Mouse (Mus musculus): ENCODE results near the gene Thyn1.

Gene Thyn1

DNA sequence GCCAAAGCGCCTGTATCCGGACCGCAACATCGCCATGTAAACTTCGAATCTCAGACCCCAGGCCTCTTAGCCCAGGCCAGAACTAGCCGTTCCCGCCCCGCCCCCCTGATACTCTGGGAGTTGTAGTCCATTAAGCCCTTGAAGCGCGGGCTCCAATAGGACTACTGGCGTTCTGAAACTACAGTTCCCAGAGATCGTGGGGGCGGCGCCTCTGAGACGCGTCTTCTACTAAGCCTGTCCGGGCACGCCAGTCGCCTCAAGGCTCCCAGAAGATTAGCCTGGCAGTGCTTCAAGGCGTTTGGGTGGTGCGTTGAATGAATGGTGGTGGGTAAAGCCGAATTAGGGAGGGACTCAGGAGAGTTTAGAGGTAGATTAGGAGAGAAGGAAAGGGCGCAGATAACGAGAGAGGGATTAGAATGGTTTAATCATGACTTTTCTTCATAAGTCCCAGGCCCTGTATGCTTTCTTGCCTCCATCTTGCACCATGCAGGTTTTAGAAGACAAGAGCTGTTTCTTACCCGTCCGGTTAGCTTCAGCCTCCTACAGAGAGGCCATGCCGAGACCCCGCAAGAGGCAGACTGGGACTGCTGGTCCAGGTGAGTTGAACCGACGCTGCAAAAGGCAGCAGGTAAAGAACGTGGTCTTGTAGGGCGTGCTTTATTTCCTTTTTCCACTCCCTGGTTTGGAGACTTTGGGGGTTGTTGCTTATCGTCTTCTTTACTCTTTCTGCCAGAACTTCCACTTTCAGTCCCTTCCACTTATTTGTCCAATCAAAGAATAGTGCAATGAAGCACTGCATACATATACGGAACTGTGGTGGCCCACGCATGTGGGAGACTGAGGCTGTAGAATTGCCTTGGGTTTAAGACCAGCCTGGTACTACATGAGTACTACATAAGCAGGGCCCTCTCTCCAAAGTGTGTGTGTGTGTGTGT is at the start of gene Thyn1, which contains the start of gene Acad8:
TSS of gene Thyn1 (plus strand) at position 250 of the 935 bp plus-strand sequence.
TSS of gene Acad8 (minus strand) at position 106 of the 935 bp plus-strand sequence.
- DNase-seq = peak; percentile 96

DNA sequence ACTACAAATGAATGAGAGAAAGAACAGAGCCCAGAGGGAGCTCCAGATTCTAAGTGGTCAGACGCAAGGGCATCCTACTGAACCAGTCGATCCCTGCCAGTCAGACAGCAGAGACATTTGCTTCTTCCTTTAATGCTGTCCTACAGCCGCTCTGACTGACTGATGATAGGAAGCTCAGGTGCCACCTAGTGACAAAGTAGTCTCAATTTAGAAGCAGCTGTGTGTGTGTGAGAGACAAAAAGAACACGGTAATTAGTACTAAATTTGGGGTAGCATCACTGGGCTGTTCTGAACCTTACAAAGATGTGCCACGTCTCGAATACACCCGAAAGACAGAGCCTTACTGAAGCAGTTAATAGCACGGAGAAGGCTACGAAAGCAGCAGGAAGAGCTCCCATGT is 21.8 kb upstream of the Thyn1 start:
- DNase-seq = no peak

DNA sequence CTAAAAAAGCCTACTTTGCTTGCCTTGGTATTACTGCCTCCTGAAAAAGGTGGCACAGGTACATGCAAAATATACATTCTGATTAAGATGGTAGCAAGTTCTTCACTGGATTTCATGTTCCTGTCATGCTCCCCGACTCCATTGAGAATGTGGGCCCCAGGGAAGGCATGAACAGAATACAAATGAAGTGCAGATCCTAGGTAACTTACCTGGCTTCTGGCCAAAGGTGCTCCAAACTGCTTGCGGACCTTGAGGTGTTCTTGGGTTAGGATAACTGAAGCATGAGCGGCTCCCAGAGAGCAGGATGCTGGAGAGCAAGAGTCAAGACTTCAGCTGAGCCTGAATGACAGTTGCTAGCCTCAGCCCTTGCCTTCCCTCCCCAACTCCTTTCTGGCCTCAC is 20.7 kb upstream of the Thyn1 start:
- peak; percentile 33 for DNase-seq

DNA sequence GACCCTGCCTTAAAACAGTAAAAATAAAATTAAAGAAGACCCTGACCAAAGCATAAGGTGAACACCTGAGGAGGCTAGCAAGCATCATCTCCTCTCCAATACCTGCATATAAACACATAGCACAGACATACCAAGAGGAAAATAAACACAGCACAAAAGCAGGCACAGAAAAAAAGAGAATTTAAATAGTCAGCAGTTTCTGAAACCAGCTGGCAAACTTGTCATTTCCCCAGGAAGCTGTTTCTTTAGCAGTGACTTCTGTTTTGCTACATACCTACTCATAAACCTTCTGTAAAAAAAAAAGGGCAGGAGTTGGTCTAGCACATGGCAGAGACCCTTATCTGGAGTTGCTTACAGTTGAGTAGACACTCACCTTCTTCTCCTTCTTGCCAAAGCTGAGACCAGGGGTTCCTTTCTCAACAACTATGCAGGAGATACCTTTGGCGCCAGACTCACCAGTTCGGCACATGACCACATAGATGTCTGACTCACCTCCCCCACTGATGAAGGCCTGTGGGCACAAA is 14.4 kb upstream of the Thyn1 start:
- no peak for DNase-seq

DNA sequence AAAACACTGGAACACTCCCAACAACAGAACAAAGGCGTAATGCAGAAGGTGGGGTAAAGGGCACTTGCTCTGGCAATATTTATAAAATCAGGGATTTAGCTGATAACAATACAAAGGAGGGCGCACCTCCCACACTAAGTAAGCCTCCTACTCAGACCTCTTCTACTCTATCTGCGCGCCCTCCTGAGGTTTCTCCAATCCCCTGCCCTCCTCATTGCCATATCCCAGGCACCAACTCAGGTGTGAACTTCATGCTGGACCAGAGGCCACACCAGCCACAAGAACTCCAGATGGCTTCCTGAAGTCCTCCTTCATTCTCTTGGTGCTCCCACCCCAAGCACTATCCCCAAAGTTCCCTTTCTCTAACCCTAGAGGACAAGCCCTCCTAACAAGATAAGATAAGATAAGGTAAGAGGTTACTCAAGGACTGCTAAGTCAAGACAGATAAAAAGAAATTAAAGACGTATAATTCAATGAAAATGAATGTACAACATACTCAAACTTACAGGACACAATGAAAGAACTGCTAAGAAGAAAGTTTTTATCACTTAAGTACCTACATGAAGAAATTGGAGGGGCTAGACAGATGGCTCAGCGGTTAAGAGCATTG is 13.7 kb upstream of the Thyn1 start:
- DNase-seq = no peak

DNA sequence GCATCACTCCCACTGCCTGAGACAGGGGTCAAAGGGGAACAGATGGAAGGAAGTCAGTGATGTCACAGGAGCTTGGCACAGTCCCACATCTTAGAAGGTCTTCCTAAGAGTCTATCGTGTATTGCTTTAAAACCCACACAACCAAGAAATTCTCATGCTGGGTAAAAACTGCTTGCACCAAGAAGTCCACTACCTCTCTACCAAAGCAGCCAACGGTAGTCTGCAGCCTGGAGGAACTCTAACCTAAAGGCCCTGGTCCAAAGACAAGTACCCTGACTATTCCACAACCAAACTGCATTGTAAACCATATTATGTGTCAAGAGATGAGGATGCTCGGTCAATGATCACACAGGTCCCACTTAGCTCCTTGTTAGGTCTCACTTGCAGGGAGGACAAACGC is 9.3 kb upstream of the Thyn1 start:
- no peak for DNase-seq

DNA sequence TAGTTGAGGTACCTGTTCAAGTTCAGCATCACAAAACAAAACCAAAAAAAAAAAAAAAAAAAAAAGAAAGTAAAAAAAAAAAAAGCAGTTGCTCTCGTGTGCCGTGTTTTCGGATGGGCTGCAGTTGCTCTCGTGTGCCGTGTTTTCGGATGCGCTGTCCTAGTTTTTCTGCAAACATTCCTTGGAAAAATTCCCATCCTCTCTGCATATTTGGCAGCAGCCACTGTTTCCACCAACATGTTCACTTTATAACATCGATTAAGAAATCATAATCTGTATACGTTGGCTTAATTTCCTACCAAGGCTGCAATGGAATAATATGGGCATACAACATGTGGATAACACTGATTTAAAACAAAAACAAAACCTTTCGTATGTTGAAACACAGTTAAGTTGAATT is 6.4 kb upstream of the Thyn1 start:
- DNase-seq = no peak

DNA sequence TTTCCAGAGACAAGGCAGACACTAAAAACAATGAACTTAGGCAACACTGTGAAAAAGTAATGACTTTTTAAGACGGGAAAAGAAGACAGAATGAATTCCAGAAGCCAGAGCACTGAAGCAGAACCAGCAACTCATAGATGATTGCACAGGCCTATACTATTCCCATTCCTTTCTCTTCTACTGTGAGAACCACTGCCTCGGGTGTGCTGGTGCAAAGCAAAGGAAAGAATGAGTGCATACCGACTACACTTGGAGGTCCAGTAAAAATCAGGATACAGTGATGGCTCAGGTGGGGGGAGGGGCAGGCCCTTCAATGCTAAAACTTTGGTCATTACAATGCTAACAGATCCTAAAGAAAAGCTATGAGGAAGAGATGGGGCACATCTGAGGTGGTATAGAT is 5.6 kb upstream of the Thyn1 start:
- no peak for DNase-seq

DNA sequence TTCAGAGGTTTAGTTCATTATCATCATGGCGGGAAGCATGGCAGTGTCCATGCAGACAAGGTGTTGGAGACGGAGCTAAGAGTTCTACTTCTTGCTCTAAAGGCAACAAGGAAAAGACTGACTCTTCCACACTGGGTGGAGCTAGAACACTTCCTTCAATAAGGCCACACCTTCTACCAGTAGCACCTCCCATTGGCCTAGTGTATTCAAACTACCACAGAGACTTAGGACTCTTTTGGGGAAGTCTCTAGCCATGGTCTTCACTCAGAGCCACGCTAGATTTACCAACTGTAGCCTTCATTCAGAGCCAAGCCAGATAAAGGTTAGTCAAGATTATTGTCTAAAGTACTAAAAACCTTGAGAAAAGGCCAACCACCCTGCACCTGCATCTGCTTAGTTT is 2.4 kb upstream of the Thyn1 start:
- DNase-seq = no peak

DNA sequence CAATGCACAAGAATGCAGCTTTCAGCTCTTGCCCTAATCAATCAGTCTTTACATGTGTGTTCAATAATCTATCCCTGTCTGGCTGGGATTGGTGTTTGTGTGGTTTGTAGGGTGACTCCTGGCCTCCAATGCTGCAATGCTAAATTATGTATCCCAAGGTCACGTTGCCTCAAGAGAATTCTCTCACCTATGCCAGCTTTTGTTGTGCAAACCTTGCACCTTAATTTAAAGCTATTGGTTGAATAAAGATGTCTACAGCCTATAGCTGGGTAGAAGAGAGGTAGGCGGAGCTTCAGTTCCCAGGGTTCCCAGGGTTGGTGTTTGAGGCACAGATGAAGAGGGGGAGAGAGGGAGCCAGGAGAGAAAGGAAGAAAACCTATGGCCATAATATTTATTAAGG is 2.0 kb upstream of the Thyn1 start:
- no peak for DNase-seq

DNA sequence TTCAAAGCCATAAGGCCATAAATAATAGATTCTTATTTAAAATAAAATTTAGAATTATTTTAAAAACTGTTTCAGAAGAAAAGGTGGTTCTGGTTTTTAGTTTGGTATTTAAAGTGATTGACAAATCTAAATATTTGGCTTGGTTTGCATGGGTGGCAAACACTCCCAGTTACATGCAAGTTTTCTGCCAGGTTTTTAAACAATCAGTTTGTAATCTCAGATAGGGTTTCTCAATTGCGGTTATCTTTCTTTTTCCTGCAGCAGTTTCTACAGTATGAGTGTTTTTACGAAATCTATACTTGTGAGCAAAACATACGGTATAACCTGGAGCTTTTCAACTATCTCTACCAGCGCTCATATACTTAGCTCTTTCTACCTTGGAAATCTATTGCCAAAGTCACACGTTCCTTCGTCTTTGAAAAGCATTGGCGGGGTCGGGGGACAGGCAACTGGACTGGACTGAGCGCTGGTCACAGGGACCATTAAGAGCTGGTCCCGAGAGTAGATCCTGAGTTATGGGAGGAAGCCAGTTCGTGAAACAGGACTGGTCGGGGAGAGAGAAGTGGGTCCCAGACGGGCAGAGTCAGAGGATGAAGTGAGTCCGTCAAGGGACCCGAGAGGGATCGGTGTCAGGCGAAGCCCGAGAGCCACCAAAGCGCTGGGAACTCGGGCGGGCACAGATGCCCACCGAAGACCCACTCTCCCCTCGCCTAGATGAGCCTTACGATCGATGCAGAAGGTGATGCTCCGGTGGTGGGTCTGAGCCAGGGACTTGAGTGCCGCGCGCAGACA is 645 bp upstream of the Thyn1 start:
- DNase-seq = no peak

DNA sequence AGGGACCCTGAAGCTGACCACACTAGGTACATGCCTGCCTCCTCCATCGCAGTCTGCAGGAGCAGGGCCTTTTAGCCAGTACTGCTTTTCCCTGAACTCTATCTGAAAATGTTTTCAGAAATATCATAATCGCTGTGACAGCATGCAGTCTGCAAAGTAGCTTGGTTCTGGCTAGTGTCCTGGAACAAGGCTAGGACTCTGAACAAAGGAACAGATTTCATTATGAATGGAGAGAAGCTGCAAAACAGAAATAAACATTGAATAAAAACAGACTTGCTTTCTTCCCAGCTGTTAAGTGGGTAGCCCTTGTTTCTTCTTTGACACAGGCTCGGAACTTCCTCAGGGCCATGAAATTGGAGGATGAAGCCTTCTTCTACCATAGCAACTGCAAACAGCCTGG is 5.7 kb downstream of the Thyn1 start:
- DNase-seq = no peak

DNA sequence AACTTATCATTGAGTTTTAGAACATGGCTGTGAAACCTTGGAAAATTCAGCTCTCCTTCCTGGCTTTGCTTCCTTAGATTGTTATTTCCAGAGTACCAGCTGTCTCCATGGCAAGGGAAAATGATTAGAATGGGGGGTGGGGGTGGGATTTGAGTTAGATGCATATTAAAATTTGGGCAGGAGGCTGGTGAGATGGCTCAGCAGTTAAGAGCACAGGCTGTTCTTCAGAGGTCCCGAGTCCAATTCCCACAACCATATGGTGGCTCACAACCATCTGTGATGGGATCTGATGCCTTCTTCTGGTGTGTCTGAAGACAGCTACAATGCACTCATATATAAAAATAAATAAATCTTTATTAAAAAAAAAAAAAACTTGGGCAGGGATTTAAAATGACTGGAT is 6.4 kb downstream of the Thyn1 start:
- DNase-seq = no peak

DNA sequence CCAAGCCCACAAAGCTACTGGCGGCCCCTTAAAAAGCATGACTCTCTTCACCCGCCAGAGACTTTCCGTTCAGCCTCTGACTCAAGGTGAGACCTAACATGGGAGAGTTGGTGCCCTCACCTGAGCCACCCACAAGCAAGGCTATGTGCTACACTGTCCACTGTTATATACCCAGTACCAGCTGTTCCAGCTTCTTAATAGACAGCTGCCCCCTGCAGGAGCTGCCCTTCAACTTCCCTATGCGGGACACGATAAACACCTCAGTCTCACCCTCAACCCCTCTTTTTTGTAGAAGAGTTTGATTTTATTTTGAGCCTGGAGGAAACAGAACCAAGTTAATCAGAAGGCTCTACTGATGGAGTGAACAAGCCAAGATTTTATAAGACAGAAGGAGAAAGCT is 7.4 kb downstream of the Thyn1 start:
- no peak for DNase-seq

DNA sequence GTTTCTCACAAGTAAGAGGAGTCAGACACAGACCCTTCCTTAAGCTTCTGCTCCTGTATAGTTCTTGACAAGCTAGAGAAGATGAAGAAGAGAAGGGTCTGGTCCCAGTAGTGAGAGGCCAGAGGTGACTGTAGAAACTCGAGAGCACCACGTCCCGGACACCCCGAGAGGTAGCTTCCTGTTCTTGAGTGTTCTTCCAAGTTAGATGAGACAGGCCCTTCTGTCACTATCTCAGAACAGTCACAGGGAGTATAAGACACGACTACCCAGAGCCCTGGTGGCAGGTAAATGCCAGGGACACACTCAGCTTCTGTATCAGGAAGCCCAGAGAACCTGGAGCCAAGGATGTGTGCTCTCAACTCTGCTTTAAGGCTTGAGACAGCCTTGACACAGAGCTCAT is 9.7 kb downstream of the Thyn1 start:
- DNase-seq = no peak

DNA sequence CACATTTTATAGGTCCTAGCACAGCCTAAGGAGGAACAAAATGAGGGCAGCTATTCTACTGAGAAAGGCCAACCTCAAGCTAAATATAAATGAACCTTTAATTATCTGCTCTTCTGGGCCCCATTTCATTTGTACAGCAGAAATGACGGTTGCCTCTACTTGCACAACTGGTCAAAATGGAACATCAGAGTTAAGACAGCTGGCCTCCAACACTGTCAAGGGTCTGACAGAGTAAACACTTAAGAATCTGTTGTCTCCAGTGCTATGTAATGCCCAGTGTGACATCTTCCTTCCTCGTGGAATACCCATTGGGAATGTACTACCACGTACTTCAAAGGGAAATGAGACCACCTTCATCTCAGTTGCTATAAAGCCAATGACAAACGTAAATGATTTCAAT is 12.1 kb downstream of the Thyn1 start:
- DNase-seq = no peak

DNA sequence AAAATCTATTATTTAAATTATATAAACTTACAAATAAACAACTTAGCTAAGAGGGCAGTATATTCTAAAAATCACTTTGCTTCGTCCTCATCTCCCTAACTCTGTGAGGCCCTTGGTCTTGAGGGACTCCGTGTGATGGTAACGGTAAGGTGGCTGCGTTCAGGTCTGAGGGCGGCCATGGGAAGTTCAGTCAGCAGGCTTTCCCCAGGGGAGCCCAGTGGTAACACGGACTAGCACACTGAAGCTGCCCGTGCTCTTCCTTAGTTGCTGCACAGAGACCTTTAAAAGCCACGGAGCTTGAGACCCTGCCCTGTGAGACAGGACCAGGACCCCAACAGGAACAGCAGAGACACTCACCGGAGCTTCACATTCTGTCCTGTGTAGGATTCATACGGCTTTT is 19.5 kb downstream of the Thyn1 start:
- no peak for DNase-seq

DNA sequence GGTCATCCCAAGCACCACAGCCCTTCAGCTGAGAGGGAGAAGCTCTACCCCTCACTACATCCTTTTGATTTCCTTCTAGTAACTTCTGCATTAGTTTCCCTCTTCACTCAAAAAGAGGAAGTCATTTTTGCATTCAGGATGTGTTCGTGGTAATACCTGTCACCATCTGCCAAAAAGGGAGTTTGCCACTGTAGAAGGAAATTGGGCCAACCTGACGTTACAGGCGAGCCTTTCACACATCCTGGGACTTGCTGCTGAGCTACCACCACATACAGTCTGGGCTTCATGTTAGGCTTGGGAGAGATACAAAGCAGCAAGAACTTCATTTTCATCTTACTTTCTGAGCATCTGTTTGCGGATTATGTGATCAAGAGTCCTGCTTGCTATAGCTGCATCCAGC is 24.2 kb downstream of the Thyn1 start:
- no peak for DNase-seq

DNA sequence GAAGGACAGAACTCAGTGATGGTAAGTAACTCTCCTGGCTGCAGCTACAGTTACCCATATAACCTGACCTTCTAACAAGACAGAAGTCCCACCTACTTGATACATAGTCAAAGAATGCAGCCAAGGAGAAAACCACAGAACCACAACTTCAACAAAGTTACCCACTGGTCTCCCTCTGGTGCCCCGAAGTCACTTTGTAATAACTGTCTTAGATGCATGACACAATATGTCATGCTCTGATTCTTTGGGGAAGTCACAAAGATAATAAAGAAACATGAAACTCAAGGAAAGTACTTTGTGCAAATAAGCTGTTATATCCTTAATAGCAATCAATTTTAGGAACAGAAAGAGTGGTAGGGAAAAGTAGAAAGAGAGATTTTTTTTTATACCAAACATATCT is 27.2 kb downstream of the Thyn1 start:
- DNase-seq = no peak

DNA sequence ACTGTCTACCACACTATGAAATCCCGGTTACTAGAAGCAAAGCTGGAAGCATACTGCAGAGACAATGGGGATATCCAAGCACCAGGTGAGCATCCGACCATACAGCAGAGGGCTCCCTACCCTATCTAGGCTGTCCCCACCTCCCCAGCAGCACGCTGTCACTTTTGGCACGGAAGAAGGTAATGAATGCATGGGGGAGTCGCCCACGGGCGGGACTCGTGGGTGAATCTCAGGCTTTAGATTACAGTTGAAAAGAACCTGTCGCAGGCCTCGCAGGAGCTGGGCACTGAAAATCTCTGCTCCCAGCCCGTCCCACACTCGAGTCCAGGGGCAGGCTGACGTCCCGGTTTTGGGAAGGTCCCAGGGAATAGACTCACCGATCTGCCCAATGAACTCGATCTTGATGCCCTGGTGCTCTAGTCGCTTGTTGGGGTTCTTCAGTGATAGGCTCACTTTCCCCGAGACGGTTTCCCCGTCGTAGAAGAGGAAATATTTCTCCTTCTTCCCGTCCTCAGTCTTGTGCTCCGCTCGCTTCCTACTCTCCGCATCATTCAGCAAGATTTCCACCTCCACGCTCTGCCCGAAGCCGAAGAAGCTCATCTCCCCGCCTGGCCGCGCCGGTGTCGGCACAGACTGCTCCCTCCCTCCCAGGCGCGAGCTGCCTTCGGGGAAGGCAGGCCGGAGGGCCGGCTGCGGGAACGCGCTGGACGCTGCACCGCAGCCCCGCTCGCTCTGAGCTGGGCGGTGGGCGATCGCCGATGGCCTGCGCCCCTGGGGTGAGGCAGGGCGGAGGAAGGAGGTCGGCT is 29.7 kb downstream of the Thyn1 start:
- DNase-seq = peak; percentile 39

DNA sequence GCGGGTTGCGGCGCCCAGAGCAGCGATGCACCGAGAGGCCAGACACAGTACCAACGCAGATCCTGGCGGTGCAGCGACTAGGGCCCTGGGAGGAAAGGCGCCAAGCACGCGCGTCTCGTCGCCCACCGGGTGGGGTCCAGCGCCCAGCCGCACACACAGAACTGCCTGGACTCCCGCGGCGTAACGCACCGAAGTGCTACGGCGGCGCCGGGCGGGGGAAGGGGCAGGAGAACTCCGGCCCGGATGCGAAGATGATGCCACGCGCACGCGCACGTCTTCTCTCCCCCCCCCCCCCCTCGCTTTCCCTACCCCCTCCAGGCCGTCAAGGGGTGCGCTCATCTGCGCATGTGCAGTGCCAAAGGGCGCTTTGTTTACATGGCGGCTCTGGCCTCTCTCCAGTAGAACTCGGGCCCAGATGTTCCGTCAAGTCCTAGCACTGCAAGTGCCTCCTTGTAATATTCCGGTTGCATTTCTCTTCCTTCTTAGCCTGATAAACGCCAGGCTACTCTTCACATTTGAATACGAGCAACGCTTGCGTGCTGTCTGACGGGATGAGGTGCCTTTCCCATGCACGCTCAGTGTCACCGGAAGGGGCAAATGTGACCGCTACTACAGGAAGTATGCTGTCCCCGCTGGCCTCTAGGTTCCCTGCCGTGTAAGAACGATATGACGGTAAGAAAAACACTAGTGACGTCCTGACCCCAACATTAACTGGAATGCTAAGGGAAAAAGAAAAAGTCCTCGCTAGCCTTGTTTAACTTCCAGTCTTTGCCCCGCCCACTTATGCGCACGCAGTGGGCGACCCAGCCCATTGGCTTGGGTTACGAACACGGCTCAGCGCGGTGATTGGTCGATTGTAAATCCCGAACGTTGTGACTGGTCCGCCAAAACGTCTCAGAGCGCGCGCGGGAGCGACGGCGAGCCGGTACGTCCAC is 30.6 kb downstream of the Thyn1 start, which contains the start of the genes Vps26b and Ncapd3:
TSS of gene Vps26b (minus strand) at position 238 of the 935 bp plus-strand sequence.
TSS of gene Ncapd3 (plus strand) at position 348 of the 935 bp plus-strand sequence.
- peak; percentile 97 for DNase-seq
